Comparison of ENCODE assay signal across 19 mouse cellular contexts in the genomic region with DNA sequence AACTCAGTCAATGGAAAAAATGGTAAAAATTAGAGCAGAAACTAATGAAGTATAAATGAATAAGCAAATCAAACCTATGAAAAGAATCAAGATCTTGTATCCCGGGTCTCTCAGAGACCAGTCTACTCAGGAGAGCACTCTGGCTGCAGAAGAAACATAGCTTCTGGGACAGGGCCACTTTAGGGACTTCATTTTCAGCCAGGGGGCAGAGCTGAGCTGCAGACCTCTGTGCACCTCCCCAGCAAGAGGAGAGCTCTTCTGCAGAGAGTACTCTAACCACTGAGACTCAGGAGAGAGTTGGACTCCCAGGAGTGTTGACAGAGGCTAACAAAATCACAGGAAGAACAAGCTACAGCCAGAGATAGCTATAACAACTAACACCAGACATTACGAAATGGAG.
DNase-seq lines count a peak whose midpoint lies in the region; TF ChIP-seq lines count a peak whose summit lies in the region.
"Had no signal": no experiment of that assay in that cellular context is flagged by ENCODE, and none has a peak within 500 bp of the region (broad histone marks: within the 10 kb centered on the region; RNA-seq: fewer than 3 reads in every experiment).

No protein-coding gene starts in this region.

- DNase-seq in adrenal gland, postnatal 10 days = peak; percentile 5
- DNase-seq in adrenal gland, postnatal 4 days (ENCODE audit: low spot score in 2 of 2) = no peak
- peak; percentile 5 for DNase-seq in ovary, postnatal 36 days (ENCODE audit: low spot score)
- DNase-seq in ovary, postnatal 14 days (ENCODE audit: low spot score) = no peak
- peak; percentile 42 for DNase-seq in R1 (ENCODE audit: low read depth, low spot score)
- DNase-seq in left cerebral cortex, adult 2 months (ENCODE audit: extremely low spot score in 1 of 2, low spot score in 2 of 2) = no peak
- no peak for DNase-seq in MN1 (ENCODE audit: low spot score)
- DNase-seq: adrenal gland, adult 2 months; adrenal gland, postnatal 25 days; cerebellum, adult 18-20 months; cerebellum, adult 9-10 months; cerebellum, postnatal 14 days; forebrain, postnatal 0 days; gastrocnemius, adult 2 months; gastrocnemius, postnatal 14 days; heart, adult 11 months had no signal

- H3K4me3 ChIP-seq in left cerebral cortex, adult 2 months = no peak overlapping the region
- H3K4me3 ChIP-seq: forebrain, embryonic 10.5 days; gastrocnemius, adult 2 months; hindbrain, embryonic 12.5 days; hindbrain, embryonic 15.5 days had no signal

- H3K27ac ChIP-seq in left cerebral cortex, adult 2 months = no peak overlapping the region
- H3K27ac ChIP-seq: forebrain, embryonic 10.5 days; gastrocnemius, adult 2 months; hindbrain, embryonic 12.5 days; hindbrain, embryonic 15.5 days had no signal

- no peak for TF ChIP-seq CTCF in left cerebral cortex, adult 2 months (IDR thresholded peaks at IDR 0.05)

- intact Hi-C loops in left cerebral cortex, adult 2 months (cut with DNase I) = no loop called here

Comparison
In these comparisons a context has a peak if more than half of its experiments do, and no peak if none do; other contexts are left out.
1. DNase-seq: peak in adrenal gland, postnatal 10 days (single experiment), ovary, postnatal 36 days (single experiment) and R1 (single experiment); none in adrenal gland, postnatal 4 days (0 of 2), ovary, postnatal 14 days (single experiment), left cerebral cortex, adult 2 months (0 of 2) and MN1 (single experiment).